Mouse (Mus musculus): Measurements from ENCODE around the gene Olfr493.

Gene Olfr493

DNA sequence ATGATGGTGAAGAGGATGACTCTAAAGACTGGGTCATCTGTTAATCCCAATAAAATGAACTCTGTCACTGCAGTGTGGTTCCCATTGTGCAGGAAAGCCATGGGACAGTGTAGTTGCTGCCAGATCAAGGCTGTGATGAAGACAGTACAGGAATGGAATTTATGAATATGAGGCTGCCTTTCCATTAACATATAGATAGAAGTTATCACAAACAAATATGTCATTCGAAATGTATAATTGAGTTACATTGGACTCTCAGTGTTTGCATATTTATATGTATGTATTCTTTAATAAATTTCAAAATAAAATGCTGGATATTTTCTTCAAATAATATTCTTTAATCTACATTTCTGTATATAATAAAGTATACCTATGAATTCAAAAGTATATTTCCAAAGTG, at the start of gene Olfr493:
TSS of gene Olfr493 (minus strand) at position 101 of the 400 bp plus-strand sequence.
- no peak for DNase-seq

DNA sequence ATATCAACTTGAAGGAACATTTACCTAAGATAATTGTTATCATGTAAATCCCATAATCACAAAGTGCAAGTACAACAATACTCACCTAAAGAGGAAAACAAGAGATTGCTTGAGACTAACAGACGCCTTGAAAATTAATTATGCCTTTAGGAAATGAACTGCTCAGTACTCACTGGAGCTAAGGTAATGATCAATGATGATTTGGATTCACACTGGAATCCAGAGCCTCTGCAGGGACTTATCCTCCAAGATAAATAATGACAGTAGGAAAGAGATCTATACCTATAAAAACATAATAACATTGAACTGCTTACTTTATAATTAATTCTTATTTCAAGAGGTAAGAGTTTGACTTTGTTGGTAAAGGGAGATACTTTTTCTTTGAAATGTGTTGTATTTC, 46.1 kb upstream of the Olfr493 start, which contains the start of gene Olfr495:
TSS of gene Olfr495 (plus strand) at position 301 of the 400 bp plus-strand sequence.
- no peak for DNase-seq

DNA sequence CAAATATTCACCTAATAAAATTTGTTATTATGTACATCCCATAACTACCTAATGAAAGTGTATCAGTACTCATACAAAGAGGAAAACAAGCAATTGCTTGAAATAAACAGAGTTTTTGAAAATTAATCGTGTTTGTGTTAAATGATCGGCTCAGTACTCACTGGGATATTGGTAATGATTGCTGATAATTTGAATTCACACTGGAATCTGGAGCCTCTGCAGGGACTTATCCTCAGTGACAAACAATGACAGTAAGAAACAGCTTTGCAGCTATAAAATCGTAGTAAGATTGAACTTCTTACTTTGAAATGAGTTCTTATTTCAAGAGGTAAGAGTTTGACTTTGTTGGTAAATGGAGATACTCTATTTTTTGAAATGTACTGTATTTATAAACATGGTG, 18.3 kb upstream of the Olfr493 start, which contains the start of gene Olfr494:
TSS of gene Olfr494 (plus strand) at position 301 of the 400 bp plus-strand sequence.
- no peak for DNase-seq

DNA sequence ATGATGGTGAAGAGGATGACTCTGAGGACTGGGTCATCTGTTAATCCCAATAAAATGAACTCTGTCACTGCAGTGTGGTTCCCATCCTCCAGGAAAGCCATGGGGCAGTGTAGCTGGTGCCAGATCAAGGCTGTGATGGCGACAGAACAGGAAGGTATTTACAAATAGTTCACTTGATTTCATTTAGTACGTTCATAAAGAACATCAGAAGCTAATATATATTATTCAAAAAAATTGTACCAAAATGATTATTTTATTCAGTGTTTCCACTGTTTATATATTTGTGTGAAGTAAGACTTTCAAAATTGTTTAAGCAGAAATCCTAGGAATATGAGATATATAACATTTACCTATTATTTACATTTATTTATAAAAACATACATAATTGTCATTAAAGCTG, 23.2 kb downstream of the Olfr493 start, which contains the start of gene Olfr492:
TSS of gene Olfr492 (minus strand) at position 101 of the 400 bp plus-strand sequence.
- DNase-seq = no peak

DNA sequence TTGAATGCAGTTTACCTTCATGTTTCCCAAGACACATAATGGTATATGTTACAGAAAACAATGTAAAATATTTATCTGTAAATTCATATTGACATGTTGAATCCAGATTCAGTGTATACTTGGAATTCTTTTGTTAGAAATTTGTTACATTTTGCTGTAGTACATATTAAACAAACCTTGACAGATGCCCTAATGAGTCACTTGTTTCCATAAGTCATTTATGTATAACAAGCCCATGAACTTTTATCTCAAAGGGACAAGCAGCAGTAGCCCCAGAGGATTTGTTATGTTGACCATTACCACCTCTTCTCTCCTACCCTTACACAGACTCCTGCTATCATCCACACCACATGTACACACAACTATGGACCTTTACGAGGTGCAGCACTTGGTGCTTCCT, 33.6 kb downstream of the Olfr493 start, which contains the start of gene Olfr491:
TSS of gene Olfr491 (plus strand) at position 301 of the 400 bp plus-strand sequence.
- DNase-seq = no peak
